Comparison of ENCODE assay signal across 9 mouse cellular contexts in genomic region chr2:27423596-27423995, GRCm38 (mm10). TPM values are rescaled to one million over a fixed set of nuclear protein-coding genes. Genes with fewer than 3 reads are reported as not detected.
DNase-seq lines count a peak whose midpoint lies in the region; ATAC-seq and TF ChIP-seq lines count a peak whose summit lies in the region.
"Had no signal": no experiment of that assay in that cellular context is flagged by ENCODE, and none has a peak within 500 bp of the region (broad histone marks: within the 10 kb centered on the region; RNA-seq: fewer than 3 reads in every experiment).

No protein-coding gene starts in this region.

- no peaks in the 10 kb centered on the region for H3K36me3 ChIP-seq in intestine, embryonic 15.5 days
- no peaks in the 10 kb centered on the region for H3K36me3 ChIP-seq in intestine, embryonic 16.5 days (ENCODE audit: control insufficient read depth, insufficient read depth, low read length)
- H3K36me3 ChIP-seq in forebrain, embryonic 16.5 days (ENCODE audit: control insufficient read depth, insufficient read depth), result no peaks in the 10 kb centered on the region
- no peaks in the 10 kb centered on the region for H3K36me3 ChIP-seq in kidney, postnatal 0 days (ENCODE audit: insufficient read depth, low read length)
- no peaks in the 10 kb centered on the region for H3K36me3 ChIP-seq in midbrain, embryonic 16.5 days (ENCODE audit: control insufficient read depth, insufficient read depth, low read length)

- H3K27ac ChIP-seq in intestine, embryonic 15.5 days, result no peak overlapping the region
- no peak overlapping the region for H3K27ac ChIP-seq in intestine, embryonic 16.5 days (ENCODE audit: low read length)
- no peak overlapping the region for H3K27ac ChIP-seq in forebrain, embryonic 16.5 days (ENCODE audit: low read length)
- 0 out of 2 replicates have a peak overlapping the region, but pooled peaks have one; percentile 2 for H3K27ac ChIP-seq in kidney, postnatal 0 days
- H3K27ac ChIP-seq in midbrain, embryonic 16.5 days (ENCODE audit: low read length), result no peak overlapping the region

- 61% methylated on average over 7 of the region's 7 CpGs for WGBS in intestine, embryonic 15.5 days
- 65% methylated on average over 7 of the region's 7 CpGs for WGBS in intestine, embryonic 16.5 days
- 76% methylated on average over 7 of the region's 7 CpGs for WGBS in forebrain, embryonic 16.5 days
- 62% methylated on average over 7 of the region's 7 CpGs for WGBS in kidney, postnatal 0 days
- WGBS in midbrain, embryonic 16.5 days, result 68% methylated on average over 7 of the region's 7 CpGs

- no peak for TF ChIP-seq CTCF in kidney, postnatal 0 days (IDR thresholded peaks at IDR 0.05; ENCODE audit: low read depth)

- H3K27me3 ChIP-seq in intestine, embryonic 15.5 days (replicated peaks), result no peaks in the 10 kb centered on the region
- no peaks in the 10 kb centered on the region for H3K27me3 ChIP-seq in intestine, embryonic 16.5 days (replicated peaks; ENCODE audit: control insufficient read depth, insufficient read depth, low read length)
- H3K27me3 ChIP-seq in forebrain, embryonic 16.5 days (replicated peaks; ENCODE audit: control insufficient read depth, insufficient read depth, low read length), result no peaks in the 10 kb centered on the region
- no peaks in the 10 kb centered on the region for H3K27me3 ChIP-seq in kidney, postnatal 0 days (ENCODE audit: insufficient read depth, low read length)
- H3K27me3 ChIP-seq in midbrain, embryonic 16.5 days (ENCODE audit: control insufficient read depth, insufficient read depth, low read depth, low read length), result no peaks in the 10 kb centered on the region

- H3K4me3 ChIP-seq in intestine, embryonic 15.5 days (replicated peaks), result no peak overlapping the region
- no peak overlapping the region for H3K4me3 ChIP-seq in intestine, embryonic 16.5 days (ENCODE audit: low read length)
- no peak overlapping the region; the same call in 1 of the 2 replicates for H3K4me3 ChIP-seq in forebrain, embryonic 16.5 days (replicated peaks; ENCODE audit: low read length)
- H3K4me3 ChIP-seq in kidney, postnatal 0 days (replicated peaks; ENCODE audit: low read depth, low read length), result no peak overlapping the region
- H3K4me3 ChIP-seq in midbrain, embryonic 16.5 days (ENCODE audit: low read depth, low read length), result no peak overlapping the region
- H3K4me3 ChIP-seq: myocyte had no signal

- peak overlapping the region; percentile 97 for H3K4me2 ChIP-seq in intestine, embryonic 15.5 days (replicated peaks)
- H3K4me2 ChIP-seq in intestine, embryonic 16.5 days (ENCODE audit: low read depth, low read length), result no peak overlapping the region
- peak overlapping the region; percentile 96 for H3K4me2 ChIP-seq in forebrain, embryonic 16.5 days (ENCODE audit: low read length)
- H3K4me2 ChIP-seq in kidney, postnatal 0 days (ENCODE audit: low read length), result peak overlapping the region; percentile 14; the same call in 1 of the 2 replicates
- H3K4me2 ChIP-seq in midbrain, embryonic 16.5 days (ENCODE audit: low read length), result peak overlapping the region; percentile 91

- H3K9me3 ChIP-seq in intestine, embryonic 15.5 days, result no peaks in the 10 kb centered on the region
- H3K9me3 ChIP-seq in intestine, embryonic 16.5 days (ENCODE audit: control insufficient read depth, low read length), result no peaks in the 10 kb centered on the region
- no peaks in the 10 kb centered on the region for H3K9me3 ChIP-seq in forebrain, embryonic 16.5 days (ENCODE audit: control insufficient read depth, low read length)
- H3K9me3 ChIP-seq in kidney, postnatal 0 days (replicated peaks; ENCODE audit: low read length), result no peaks in the 10 kb centered on the region
- no peaks in the 10 kb centered on the region for H3K9me3 ChIP-seq in midbrain, embryonic 16.5 days (replicated peaks; ENCODE audit: control insufficient read depth, low read length, poor library complexity, severe bottlenecking)

- peak; percentile 81 for DNase-seq in kidney, postnatal 0 days (ENCODE audit: low spot score)
- no peak for DNase-seq in cerebellum, postnatal 10 days
- no peak for DNase-seq in left cerebral cortex, postnatal 25 days (ENCODE audit: low spot score in 2 of 2)

- H3K9ac ChIP-seq in intestine, embryonic 15.5 days, result no peak overlapping the region
- H3K9ac ChIP-seq in intestine, embryonic 16.5 days (ENCODE audit: low read depth, low read length), result no peak overlapping the region
- H3K9ac ChIP-seq in forebrain, embryonic 16.5 days (replicated peaks; ENCODE audit: low read depth, low read length), result no peak overlapping the region
- H3K9ac ChIP-seq in kidney, postnatal 0 days (ENCODE audit: low read depth, low read length), result no peak overlapping the region
- H3K9ac ChIP-seq in midbrain, embryonic 16.5 days (ENCODE audit: low read depth, low read length), result no peak overlapping the region

- intact Hi-C loops in left cerebral cortex, postnatal 25 days (cut with DNase I), result no loop called here

- no peak for ATAC-seq in intestine, embryonic 15.5 days
- ATAC-seq in intestine, embryonic 16.5 days, result no peak
- ATAC-seq in forebrain, embryonic 16.5 days, result no peak
- no peak for ATAC-seq in kidney, postnatal 0 days (replicated peaks; ENCODE audit: low FRiP score, low read depth)
- ATAC-seq in midbrain, embryonic 16.5 days, result no peak
- no peak for ATAC-seq in inflammation-experienced regulatory T-cells, adult 6 months

- H3K4me1 ChIP-seq in intestine, embryonic 15.5 days (replicated peaks), result peaks cover 44% of the 10 kb centered on the region
- H3K4me1 ChIP-seq in intestine, embryonic 16.5 days (ENCODE audit: control insufficient read depth, insufficient read depth, low read length), result peaks cover 48% of the 10 kb centered on the region
- H3K4me1 ChIP-seq in forebrain, embryonic 16.5 days (replicated peaks; ENCODE audit: control insufficient read depth, insufficient read depth, low read length), result peaks cover 51% of the 10 kb centered on the region
- peaks cover 23% of the 10 kb centered on the region; the same call in 1 of the 2 replicates for H3K4me1 ChIP-seq in kidney, postnatal 0 days (replicated peaks; ENCODE audit: insufficient read depth, low read length)
- peaks cover 39% of the 10 kb centered on the region for H3K4me1 ChIP-seq in midbrain, embryonic 16.5 days (ENCODE audit: control insufficient read depth, insufficient read depth, low read length)

RNA-seq across cellular contexts. Expression of gene Vav2, which starts 3.2 kb away (rescaled TPM):
- 5.4 and 6.1 TPM in 2 replicates for polyA plus RNA-seq in intestine, embryonic 15.5 days (2015; fragmentation: Nextera tagmentation; extraction: Ambion mirVana)
- polyA plus RNA-seq in intestine, embryonic 16.5 days (2015; fragmentation: Nextera tagmentation; extraction: Ambion mirVana), result 4.1 and 4.8 TPM in 2 replicates
- polyA plus RNA-seq in forebrain, embryonic 16.5 days (2015; fragmentation: Nextera tagmentation; extraction: Ambion mirVana), result 11.9 and 13.1 TPM in 2 replicates
- 4.7 and 5.6 TPM in 2 replicates for polyA plus RNA-seq in kidney, postnatal 0 days (2015; fragmentation: Nextera tagmentation; extraction: Ambion mirVana)
- polyA plus RNA-seq in midbrain, embryonic 16.5 days (2015; fragmentation: Nextera tagmentation; extraction: Ambion mirVana), result 9.2 and 12.6 TPM in 2 replicates
- polyA plus RNA-seq in inflammation-experienced regulatory T-cells, adult 6 months (2017; shearing (Covaris generic)), result 1 to 10 TPM; 3.8 to 7.1 (median 7.0) TPM
- total RNA-seq in left cerebral cortex, postnatal 25 days (2021), result 10 to 100 TPM; 11.0 to 11.8 TPM

RNA-seq across cellular contexts. Expression of gene Brd3os, which starts 18.5 kb away (rescaled TPM):
- 4.8 and 6.1 TPM in 2 replicates for polyA plus RNA-seq in intestine, embryonic 15.5 days (2015; fragmentation: Nextera tagmentation; extraction: Ambion mirVana)
- 4.6 and 5.5 TPM in 2 replicates for polyA plus RNA-seq in intestine, embryonic 16.5 days (2015; fragmentation: Nextera tagmentation; extraction: Ambion mirVana)
- 31.6 and 34.3 TPM in 2 replicates for polyA plus RNA-seq in forebrain, embryonic 16.5 days (2015; fragmentation: Nextera tagmentation; extraction: Ambion mirVana)
- polyA plus RNA-seq in kidney, postnatal 0 days (2015; fragmentation: Nextera tagmentation; extraction: Ambion mirVana), result 10.2 TPM in 2 replicates
- polyA plus RNA-seq in midbrain, embryonic 16.5 days (2015; fragmentation: Nextera tagmentation; extraction: Ambion mirVana), result 42.0 and 43.0 TPM in 2 replicates
- not detected for polyA plus RNA-seq in inflammation-experienced regulatory T-cells, adult 6 months (2017; shearing (Covaris generic))
- 10 to 100 TPM; 29.6 to 33.2 TPM for total RNA-seq in left cerebral cortex, postnatal 25 days (2021)
